Mouse (Mus musculus): Measurements from ENCODE around the gene Fxn. TPM values are rescaled to one million over a fixed set of nuclear protein-coding genes. Genes with fewer than 3 reads are reported as not detected.

The Fxn gene
- total RNA-seq, 4 experiments from 2014 or later, result 26.4 to 31.2 (median 29.3) TPM

DNA sequence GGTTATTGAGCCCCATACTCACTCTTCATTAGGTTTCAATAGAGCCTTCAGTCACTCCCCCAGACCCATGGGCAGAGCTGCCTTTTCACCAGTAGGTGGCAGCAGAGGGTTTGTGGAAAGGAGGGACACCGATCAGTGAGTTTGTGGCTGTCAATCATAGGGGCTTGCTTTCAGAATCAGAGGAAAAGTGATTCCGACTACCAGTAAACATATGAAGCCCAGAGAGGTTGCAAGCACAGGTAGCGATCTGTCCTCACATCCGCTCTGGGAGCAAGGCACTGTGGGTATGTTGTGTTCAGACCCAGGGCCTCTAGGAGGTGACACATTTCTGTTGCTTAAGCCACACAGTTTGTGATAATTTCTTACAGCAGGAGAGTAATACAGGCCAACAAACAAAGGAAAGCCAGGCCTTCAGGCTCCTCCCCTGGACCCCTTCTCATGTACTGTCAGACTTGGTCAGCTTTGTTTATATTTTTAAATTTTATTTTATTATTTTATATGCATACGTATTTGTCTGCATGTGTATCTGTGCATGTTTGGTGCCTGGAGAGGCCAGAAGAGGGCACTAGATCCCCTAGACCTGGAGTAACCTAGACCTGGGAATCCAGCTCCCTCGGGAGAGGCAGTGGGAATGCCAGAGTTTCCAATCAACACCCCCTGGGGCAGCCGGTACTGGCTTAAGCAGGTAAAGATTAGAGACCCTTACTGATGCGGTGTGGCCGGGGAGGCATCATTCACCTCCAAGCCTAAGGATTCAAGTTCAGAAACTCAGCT lies 20.8 kb upstream of the Fxn start:
- peak; percentile 56 for DNase-seq (ENCODE audit: low spot score)

- no peak for DNase-seq (ENCODE audit: low spot score)
Observed at GRCm38 (mm10) chr19:24293537-24293936, 13.1 kb upstream of the Fxn start.

GRCm38 (mm10) chr19:24284187-24284586 lies 3.8 kb upstream of the Fxn start:
- DNase-seq (ENCODE audit: low spot score), result peak; percentile 54

- DNase-seq (ENCODE audit: low spot score), result no peak
Observed at GRCm38 (mm10) chr19:24281288-24281980, 1.0 kb upstream of the Fxn start.

- DNase-seq (ENCODE audit: low spot score), result peak; percentile 63
Observed at GRCm38 (mm10) chr19:24279706-24280600, 452 bp downstream of the Fxn start.

GRCm38 (mm10) chr19:24278859-24279258 lies 1.5 kb downstream of the Fxn start:
- DNase-seq (ENCODE audit: low spot score), result no peak

- no peak for DNase-seq (ENCODE audit: low spot score)
Observed at GRCm38 (mm10) chr19:24274281-24274680, 6.1 kb downstream of the Fxn start.

GRCm38 (mm10) chr19:24271746-24272426 lies 8.5 kb downstream of the Fxn start:
- peak; percentile 80 for DNase-seq (ENCODE audit: low spot score)

- peak; percentile 40 for DNase-seq (ENCODE audit: low spot score)
Observed at GRCm38 (mm10) chr19:24271326-24271725, 9.1 kb downstream of the Fxn start.

DNA sequence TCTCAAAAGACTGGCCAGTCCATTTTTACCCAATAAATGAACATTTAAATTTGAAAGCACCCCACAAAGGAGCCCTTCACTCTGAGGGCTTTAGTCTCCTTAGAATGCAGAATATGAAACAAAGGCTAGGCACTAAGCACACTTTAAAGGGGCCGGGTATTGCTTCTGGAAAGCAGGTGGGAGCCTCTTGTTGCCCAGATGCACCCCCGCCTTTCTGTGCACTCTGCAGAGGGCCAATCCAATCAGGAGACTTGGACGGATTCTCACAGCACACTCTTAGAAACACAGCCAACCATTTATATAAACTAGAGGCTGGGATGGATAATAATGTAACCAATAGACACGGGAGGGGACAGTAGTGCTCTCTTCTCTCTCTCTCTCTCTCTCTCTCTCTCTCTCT lies 11.9 kb downstream of the Fxn start:
- DNase-seq (ENCODE audit: low spot score), result no peak

- DNase-seq (ENCODE audit: low spot score), result no peak
Observed at GRCm38 (mm10) chr19:24266046-24266830, 14.2 kb downstream of the Fxn start.

DNA sequence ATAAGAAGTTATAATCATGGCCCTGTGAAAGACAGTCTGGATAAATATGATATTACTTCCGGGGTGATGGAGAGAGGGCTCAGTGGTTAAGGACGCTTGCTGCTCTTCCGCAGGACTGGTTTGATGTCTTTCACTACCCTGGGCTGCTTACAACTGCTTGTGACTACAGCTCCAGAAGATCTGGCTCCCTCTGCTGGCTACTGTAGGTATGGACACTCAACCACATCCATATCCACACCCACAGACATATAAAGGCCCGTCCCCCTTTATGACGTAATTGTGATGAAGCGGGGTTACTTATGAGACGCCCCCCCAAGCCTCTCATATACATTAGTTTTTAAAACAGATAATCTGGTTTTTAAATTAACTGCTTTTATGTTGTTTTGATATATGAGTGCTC lies 15.4 kb downstream of the Fxn start:
- DNase-seq (ENCODE audit: low spot score), result peak; percentile 80

GRCm38 (mm10) chr19:24262736-24263135 lies 17.7 kb downstream of the Fxn start:
- no peak for DNase-seq (ENCODE audit: low spot score)

GRCm38 (mm10) chr19:24259390-24260351 lies 20.7 kb downstream of the Fxn start:
- DNase-seq (ENCODE audit: low spot score), result no peak

- peak; percentile 36 for DNase-seq (ENCODE audit: low spot score)
Observed at GRCm38 (mm10) chr19:24258368-24258767, 22.0 kb downstream of the Fxn start.

GRCm38 (mm10) chr19:24257962-24258361 lies 22.4 kb downstream of the Fxn start:
- DNase-seq (ENCODE audit: low spot score), result no peak

DNA sequence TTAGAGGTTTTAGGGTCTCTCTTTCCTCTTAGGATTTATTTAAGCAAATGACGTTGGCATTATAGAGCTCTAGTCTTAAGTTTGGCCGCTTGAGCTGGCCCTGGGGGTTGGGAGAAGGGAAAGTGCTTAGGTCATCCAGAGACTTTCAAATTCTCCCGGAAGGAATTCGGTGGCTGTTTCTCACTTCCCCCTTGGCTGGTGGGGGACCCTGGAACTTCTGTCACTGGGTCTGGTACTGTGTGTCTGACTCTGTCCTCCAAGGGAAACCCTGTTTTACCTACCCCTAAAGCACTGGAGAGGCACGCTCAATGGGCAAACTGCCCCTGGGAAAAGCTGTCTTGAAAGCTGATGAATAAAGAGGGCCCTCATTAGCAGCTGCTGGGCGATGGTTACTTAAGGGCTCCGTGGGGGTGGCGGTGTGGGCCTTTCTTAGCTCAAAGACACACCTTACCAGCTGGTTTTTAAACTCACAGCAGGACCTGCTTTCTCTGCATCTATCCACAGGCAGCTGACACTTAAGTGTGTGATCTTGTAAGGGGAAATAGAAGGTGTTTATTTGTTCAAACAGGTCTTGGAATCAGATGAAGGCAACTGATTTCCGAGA lies 26.6 kb downstream of the Fxn start:
- DNase-seq (ENCODE audit: low spot score), result no peak

DNA sequence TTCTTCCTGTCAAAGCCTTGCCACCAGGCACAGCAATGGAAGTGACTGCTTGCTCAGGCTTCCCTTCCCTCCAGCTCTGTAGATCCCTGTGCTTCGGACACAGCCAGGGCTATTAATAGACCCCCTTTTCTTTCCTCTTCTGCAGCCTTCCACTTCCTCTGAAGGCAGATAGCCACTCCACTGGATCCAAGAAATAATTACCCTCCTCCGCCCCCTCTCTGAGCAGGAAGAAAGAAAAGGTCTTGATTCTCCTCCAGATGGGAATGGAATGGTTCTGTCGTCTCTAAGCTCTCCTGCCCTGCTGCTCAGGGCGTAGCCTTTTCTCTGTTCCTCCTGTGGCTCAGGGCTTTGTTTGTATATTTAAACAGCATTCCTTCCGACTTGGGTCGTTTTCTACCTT lies 28.5 kb downstream of the Fxn start:
- peak; percentile 57 for DNase-seq (ENCODE audit: low spot score)

DNA sequence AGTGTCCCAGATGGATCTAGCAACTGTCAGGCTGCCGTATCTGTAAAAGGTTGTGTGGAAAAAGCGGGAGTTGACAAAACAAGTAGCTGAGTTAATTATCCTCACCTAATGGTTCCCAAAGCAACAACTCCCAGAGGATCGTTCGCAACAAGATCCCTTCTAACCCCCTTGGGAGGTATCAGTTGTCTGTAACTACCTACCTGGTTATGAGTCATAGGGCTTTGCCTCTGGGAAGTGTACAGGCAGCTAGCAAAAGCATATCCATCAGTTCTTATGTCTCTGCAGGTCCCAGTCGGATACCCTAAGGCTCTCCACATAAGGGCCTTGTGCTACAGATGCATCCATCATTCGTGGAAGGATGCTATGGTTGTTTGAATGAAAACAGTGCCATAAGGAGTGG lies 37.1 kb downstream of the Fxn start:
- DNase-seq (ENCODE audit: low spot score), result no peak

Measured in heart, adult 8-10 months (tissue).